Mouse (Mus musculus) limb, embryonic 12.5 days (tissue): ENCODE results near the gene Ippk. TPM values are rescaled to one million over a fixed set of nuclear protein-coding genes. Genes with fewer than 3 reads are reported as not detected.
A peak's percentile ranks its signal among the peaks of the same experiment; 100 is the strongest.

Experiments
- ATAC-seq: fragments of 200-750 bp; cut with Nextera tagmentation; 2 replicates; pipeline ENCODE4 v1.8.0; 2017; ENCODE audit warnings: low read depth, moderate TSS enrichment; ENCODE audit not compliant: insufficient number of reproducible peaks, insufficient read depth, low FRiP score, low TSS enrichment
- H3K27ac ChIP-seq: fragments of 300-500 bp; sonication (generic); 2 replicates; pipeline ENCODE4 v1.5.1; 2016; ENCODE audit warnings: mild to moderate bottlenecking, moderate library complexity
- H3K27me3 ChIP-seq: fragments of 300-500 bp; sonication (generic); 2 replicates; pipeline ENCODE4 v1.6.1; 2016; ENCODE audit warnings: mild to moderate bottlenecking, moderate library complexity
- H3K36me3 ChIP-seq: fragments of 300-500 bp; sonication (generic); 2 replicates; pipeline ENCODE4 v1.6.1; 2016; ENCODE audit warnings: mild to moderate bottlenecking, moderate library complexity
- H3K4me1 ChIP-seq: fragments of 300-500 bp; sonication (generic); replicated peaks from 2 replicates; pipeline ENCODE4 v1.6.1; 2016
- H3K4me2 ChIP-seq: fragments of 300-500 bp; sonication (generic); 2 replicates; pipeline ENCODE4 v1.6.1; 2016; ENCODE audit warnings: mild to moderate bottlenecking, moderate library complexity
- H3K4me3 ChIP-seq: fragments of 300-500 bp; sonication (generic); replicated peaks from 2 replicates; pipeline ENCODE4 v1.5.1; 2016; ENCODE audit warnings: mild to moderate bottlenecking
- H3K9ac ChIP-seq: fragments of 300-500 bp; sonication (generic); replicated peaks from 2 replicates; pipeline ENCODE4 v1.6.1; 2016; ENCODE audit warnings: mild to moderate bottlenecking, moderate library complexity
- H3K9me3 ChIP-seq: fragments of 300-500 bp; sonication (generic); 2 replicates; pipeline ENCODE4 v1.6.1; 2016; ENCODE audit warnings: mild to moderate bottlenecking, moderate library complexity
- WGBS: fragments of 180-500 bp; shearing (Covaris S2); methylation state at CpG from one replicate; pipeline ENCODE4 v1.1.7; 2016; 5-methylcytosine and 5-hydroxymethylcytosine counted together
- polyA plus RNA-seq: library from polyadenylated mRNA; unstranded; fragments of >200 nt; fragmentation: Nextera tagmentation; extraction: Ambion mirVana; gene quantifications from 2 replicates; pipeline ENCODE4 v1.2.1, GENCODE M21; 2016

Ippk gene
- polyA plus RNA-seq, 1 experiment from 2014 or later: 16.4 TPM

DNA sequence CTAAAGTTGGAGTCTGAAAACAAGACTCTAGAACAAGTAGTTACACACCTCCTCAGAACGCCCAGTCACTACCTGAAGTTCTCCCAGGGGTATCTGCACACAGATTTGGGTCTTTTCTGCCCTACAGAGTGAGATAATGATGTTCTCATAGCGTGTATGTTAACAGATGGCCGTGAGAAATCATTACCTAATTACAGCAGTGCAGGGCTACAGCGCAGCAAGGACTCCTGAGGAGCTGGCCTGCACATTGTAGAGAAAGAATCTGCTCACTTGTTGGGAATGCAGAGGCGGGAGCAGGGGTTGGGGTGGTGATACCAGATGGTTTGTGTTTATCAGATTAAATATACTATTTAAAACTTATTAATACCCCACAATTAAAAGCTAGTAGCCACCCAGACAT, 59.5 kb downstream of the Ippk start:
- peak; percentile 56; the same call in 1 of the 2 replicates for ATAC-seq
- Histone ChIP-seq H3K27me3 (no peaks in the 10 kb centered on the region), H3K36me3 (no peaks in the 10 kb centered on the region), H3K9me3 (no peaks in the 10 kb centered on the region), H3K9ac (no peak overlapping the region), H3K27ac (peak overlapping the region; percentile 84), H3K4me1 (peaks cover 18% of the 10 kb centered on the region), H3K4me3 (no peak overlapping the region), H3K4me2 (no peak overlapping the region)
- 51% methylated on average over 5 of the region's 5 CpGs for WGBS

DNA sequence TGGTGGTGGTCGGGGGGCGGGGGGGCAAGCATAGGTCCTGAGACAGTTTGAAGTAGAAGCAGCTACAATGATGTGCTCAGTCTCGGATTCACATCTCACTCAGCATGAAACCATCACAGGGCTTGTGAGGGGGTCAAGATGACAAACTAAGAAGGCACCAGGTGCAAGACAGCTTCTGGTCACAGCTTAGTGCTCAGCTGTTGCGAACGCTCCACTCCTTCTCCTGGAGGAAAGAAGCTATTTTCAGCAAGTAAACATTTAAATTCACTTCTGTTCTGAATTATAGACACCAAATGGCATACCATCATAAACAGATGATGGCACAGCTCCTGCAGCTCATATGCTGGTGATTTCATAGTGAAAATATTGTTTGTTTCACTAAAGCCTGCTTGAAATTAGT, 64.3 kb downstream of the Ippk start:
- ATAC-seq: no peak
- H3K9ac ChIP-seq: no peak overlapping the region
- H3K27me3 ChIP-seq: no peaks in the 10 kb centered on the region
- WGBS: 69% methylated on average over 5 of the region's 5 CpGs
- 0 out of 2 replicates have a peak overlapping the region, but pooled peaks have one; percentile 50 for H3K27ac ChIP-seq
- no peak overlapping the region for H3K4me3 ChIP-seq
- H3K4me2 ChIP-seq: no peak overlapping the region
- H3K36me3 ChIP-seq: no peaks in the 10 kb centered on the region
- peaks cover 14% of the 10 kb centered on the region for H3K4me1 ChIP-seq
- H3K9me3 ChIP-seq: no peaks in the 10 kb centered on the region

DNA sequence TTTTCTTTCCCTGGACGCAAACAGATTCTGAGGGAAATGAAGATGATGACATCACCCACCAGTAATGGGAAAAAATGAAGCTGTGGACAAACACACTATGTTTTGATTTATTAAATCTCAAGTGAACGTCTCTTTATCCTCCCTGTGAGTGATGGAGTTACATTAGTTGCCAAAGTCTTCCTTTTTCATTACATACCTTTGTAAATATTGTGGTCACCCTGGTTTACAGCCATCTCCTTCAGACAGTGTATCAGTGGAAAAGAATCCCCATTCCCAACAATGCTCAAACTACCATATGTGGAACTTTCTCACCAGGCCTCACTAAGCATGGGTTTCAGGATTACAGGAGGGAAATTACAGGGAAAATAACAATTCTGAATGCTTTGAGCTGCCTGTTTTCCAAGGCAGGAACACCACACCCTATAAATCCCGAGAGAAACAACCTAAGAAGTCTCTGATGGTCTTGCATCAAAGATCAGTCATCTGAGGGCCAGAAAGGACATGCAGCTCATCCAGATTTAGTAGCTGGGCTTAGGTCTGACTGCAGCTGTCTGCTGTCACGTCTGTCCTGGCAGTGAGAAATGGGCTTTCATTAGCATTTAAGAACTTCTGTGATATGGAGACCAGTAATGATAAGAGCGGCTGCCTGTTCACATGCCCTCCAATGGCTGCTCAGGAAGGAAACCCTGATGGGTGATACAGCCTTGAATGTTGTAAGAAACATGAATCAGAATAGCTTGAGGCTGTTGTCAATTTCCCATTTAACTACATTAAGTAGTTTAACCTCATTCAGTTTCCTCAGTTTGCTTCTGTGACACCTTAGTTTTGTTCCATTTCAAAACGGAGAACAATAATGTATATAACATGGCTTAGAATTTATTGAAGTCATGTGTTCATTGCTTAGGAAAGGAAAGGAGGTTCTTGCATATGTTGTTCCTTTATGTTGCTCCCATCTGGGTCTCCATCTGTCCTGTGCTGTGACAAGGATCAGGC, 71.6 kb downstream of the Ippk start, which contains the start of gene Tes3-ps:
Gene Tes3-ps, plus strand, starts transcription at position 943 of the 993 bp plus-strand sequence.
- Histone ChIP-seq H3K4me2 (no peak within 1 kb of the TSS), H3K4me1 (no peaks in the 10 kb centered on the region), H3K9me3 (no peaks in the 10 kb centered on the region), H3K27me3 (no peaks in the 10 kb centered on the region), H3K36me3 (no peaks in the 10 kb centered on the region), H3K9ac (no peak within 1 kb of the TSS), H3K27ac (no peak within 1 kb of the TSS; the same call in 1 of the 2 replicates), H3K4me3 (no peak within 1 kb of the TSS)
- ATAC-seq: no peak
- WGBS: 73% methylated on average over 6 of the region's 6 CpGs

DNA sequence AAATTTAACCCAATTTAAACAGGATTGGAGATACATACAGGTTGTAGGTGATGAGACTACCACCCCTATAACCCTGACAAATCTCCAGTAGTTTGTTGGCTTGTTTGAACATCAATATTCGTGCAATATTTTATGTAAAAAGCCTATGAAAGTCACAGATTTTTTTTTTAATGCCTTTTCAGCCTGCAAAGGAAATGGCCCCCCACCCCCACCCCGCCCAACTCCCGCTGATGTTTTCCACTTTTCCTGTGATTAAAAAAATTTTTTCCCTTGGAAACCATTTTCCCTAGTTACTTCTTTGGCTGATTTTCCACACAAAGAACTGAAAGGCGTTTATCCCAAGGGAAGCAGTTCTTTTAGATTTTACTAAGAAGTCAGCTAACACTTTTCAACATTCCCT, 83.5 kb downstream of the Ippk start, which contains the start of gene Ecm2:
Gene Ecm2, plus strand, starts transcription at position 301 of the 400 bp plus-strand sequence.
- H3K36me3 ChIP-seq: no peaks in the 10 kb centered on the region
- peak within 1 kb of the TSS; percentile 13; the same call in 1 of the 2 replicates for H3K4me2 ChIP-seq
- no peaks in the 10 kb centered on the region for H3K9me3 ChIP-seq
- no peak within 1 kb of the TSS for H3K4me3 ChIP-seq
- 67% methylated on average over 4 of the region's 4 CpGs for WGBS
- H3K27ac ChIP-seq: 0 out of 2 replicates have a peak within 1 kb of the TSS, but pooled peaks have one; percentile 19
- H3K9ac ChIP-seq: no peak within 1 kb of the TSS
- peaks cover 7% of the 10 kb centered on the region for H3K4me1 ChIP-seq
- ATAC-seq: no peak
- no peaks in the 10 kb centered on the region for H3K27me3 ChIP-seq

DNA sequence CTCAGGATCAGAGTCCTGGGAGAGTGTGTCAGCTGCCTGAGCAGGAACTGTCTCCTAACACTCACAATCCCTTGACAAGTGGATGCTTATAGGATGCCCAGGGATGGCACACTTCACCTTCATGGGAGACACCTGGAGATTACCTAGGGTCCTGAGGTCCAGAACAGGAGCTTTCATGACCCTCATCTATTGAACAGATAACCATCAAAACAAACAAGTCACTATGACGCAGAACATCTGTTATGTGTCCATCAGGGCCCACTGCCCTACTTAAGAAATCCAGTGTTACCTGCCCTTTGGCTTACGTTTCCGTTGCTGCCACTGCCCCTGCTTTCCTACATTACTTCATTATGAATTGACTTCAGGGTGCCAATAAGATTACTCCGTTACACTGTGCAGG, 84.7 kb downstream of the Ippk start:
- H3K9ac ChIP-seq: no peak overlapping the region
- H3K27me3 ChIP-seq: no peaks in the 10 kb centered on the region
- H3K4me3 ChIP-seq: no peak overlapping the region
- H3K4me1 ChIP-seq: peaks cover 7% of the 10 kb centered on the region
- WGBS: 81% methylated on average over 4 of the region's 4 CpGs
- no peaks in the 10 kb centered on the region for H3K36me3 ChIP-seq
- ATAC-seq: no peak
- H3K27ac ChIP-seq: no peak overlapping the region; the same call in 1 of the 2 replicates
- no peaks in the 10 kb centered on the region for H3K9me3 ChIP-seq
- no peak overlapping the region for H3K4me2 ChIP-seq

DNA sequence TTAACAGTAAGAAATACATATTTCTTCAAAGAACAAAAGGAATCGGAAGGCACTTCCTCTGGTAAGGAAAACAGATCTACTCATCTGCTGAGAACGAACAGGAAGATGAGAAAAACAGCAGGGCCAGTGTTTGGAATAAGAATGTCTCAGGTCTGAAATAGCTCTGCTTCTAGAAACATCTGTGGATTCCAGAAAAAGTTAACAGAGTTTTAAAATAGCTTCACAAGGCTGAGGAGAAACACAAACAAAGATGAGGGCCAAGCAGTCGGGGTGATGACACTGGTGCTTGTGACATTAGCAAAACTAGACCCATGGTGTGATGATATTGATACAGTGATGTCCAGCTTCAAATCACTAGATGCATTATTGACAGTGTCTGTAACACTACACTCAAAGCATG, 86.1 kb downstream of the Ippk start:
- ATAC-seq: no peak
- peaks cover 7% of the 10 kb centered on the region for H3K4me1 ChIP-seq
- H3K27me3 ChIP-seq: no peaks in the 10 kb centered on the region
- no peak overlapping the region for H3K4me2 ChIP-seq
- H3K27ac ChIP-seq: no peak overlapping the region
- H3K9me3 ChIP-seq: no peaks in the 10 kb centered on the region
- no peaks in the 10 kb centered on the region for H3K36me3 ChIP-seq
- H3K4me3 ChIP-seq: no peak overlapping the region
- 86% methylated on average over 3 of the region's 3 CpGs for WGBS
- H3K9ac ChIP-seq: no peak overlapping the region

Other genes with a start within 250 kb of the Ippk start
- gene Ninj1, start 233.8 kb upstream of the Ippk start, polyA plus RNA-seq: 31.4 and 35.3 TPM in 2 replicates
- gene Card19, start 205.2 kb upstream of the Ippk start, polyA plus RNA-seq: 43.5 and 45.2 TPM in 2 replicates
- gene Susd3, start 172.5 kb upstream of the Ippk start, polyA plus RNA-seq: 0.95 and 1.0 TPM in 2 replicates
- 0.66 and 0.91 TPM in 2 replicates for gene Fgd3, start 100.9 kb upstream of the Ippk start, polyA plus RNA-seq
- gene Bicd2, start 79.7 kb upstream of the Ippk start, polyA plus RNA-seq: 34.7 and 37.6 TPM in 2 replicates
- gene Tes3-ps, start 72.1 kb downstream of the Ippk start, polyA plus RNA-seq: 1.1 and 1.6 TPM in 2 replicates
- gene Ecm2, start 83.6 kb downstream of the Ippk start, polyA plus RNA-seq: 0.51 and 0.55 TPM in 2 replicates
- gene Aspn, start 123.2 kb downstream of the Ippk start, polyA plus RNA-seq: 2.9 and 4.4 TPM in 2 replicates
- gene Omd, start 161.2 kb downstream of the Ippk start, polyA plus RNA-seq: 0.88 and 1.0 TPM in 2 replicates
- 20.3 and 27.8 TPM in 2 replicates for gene Ogn, start 186.8 kb downstream of the Ippk start, polyA plus RNA-seq
- 34.1 and 34.5 TPM in 2 replicates for gene Cenpp, start 231.5 kb downstream of the Ippk start, polyA plus RNA-seq
- 18.8 and 21.0 TPM in 2 replicates for gene Nol8, start 231.8 kb downstream of the Ippk start, polyA plus RNA-seq